Mouse (Mus musculus) liver, embryonic 14.5 days (tissue): ENCODE data around the gene Th. TPM values are rescaled to one million over a fixed set of nuclear protein-coding genes. Genes with fewer than 3 reads are reported as not detected.

Source experiments
- ATAC-seq: fragments of 200-750 bp; cut with Nextera tagmentation; 2 replicates; pipeline ENCODE4 v1.8.0; 2017; ENCODE audit warnings: moderate number of reproducible peaks, mild to moderate bottlenecking, moderate library complexity; ENCODE audit not compliant: insufficient read depth
- DNase-seq, 3 experiments: peaks; one replicate each; pipeline ENCODE4 v3.0.0-alpha.2; 2012 to 2013; ENCODE audit warnings: low read depth in 3 of 3, low spot score in 3 of 3
- H3K27ac ChIP-seq: fragments of 300-500 bp; sonication (generic); 2 replicates; pipeline ENCODE4 v1.5.1; 2014; ENCODE audit warnings: moderate library complexity, mild to moderate bottlenecking, control low read depth, inconsistent platforms
- H3K27me3 ChIP-seq: fragments of 300-500 bp; sonication (generic); 2 replicates; pipeline ENCODE4 v1.6.1; 2014; ENCODE audit warnings: mild to moderate bottlenecking, low read length, moderate library complexity; ENCODE audit not compliant: control insufficient read depth, insufficient read depth
- H3K36me3 ChIP-seq: fragments of 300-500 bp; sonication (generic); replicated peaks from 2 replicates; pipeline ENCODE4 v1.6.1; 2014; ENCODE audit warnings: low read depth; ENCODE audit not compliant: control insufficient read depth, insufficient read depth
- H3K4me1 ChIP-seq, 2 experiments: fragments of 200-500 bp in 1 of 2; fragments of 300-500 bp in 1 of 2; sonication (generic) in 1 of 2; replicated peaks; 2 replicates each; pipeline ENCODE4 v1.6.1; 2012 to 2014; ENCODE audit warnings: antibody characterized with exemption in 1 of 2, inconsistent platforms in 1 of 2, low read length in 1 of 2; ENCODE audit not compliant: control insufficient read depth in 2 of 2, insufficient read depth in 2 of 2
- H3K4me2 ChIP-seq: fragments of 300-500 bp; sonication (generic); 2 replicates; pipeline ENCODE4 v1.6.1; 2014; ENCODE audit warnings: low read depth, mild to moderate bottlenecking, control low read depth, moderate library complexity
- H3K4me3 ChIP-seq, 2 experiments: fragments of 200-500 bp in 1 of 2; fragments of 300-500 bp in 1 of 2; sonication (generic) in 1 of 2; 2 replicates each; pipeline ENCODE4 v1.5.1; 2012 to 2014; ENCODE audit warnings: low read depth in 2 of 2, low read length in 2 of 2, mild to moderate bottlenecking in 2 of 2, control low read depth in 1 of 2, inconsistent platforms in 1 of 2, moderate library complexity in 1 of 2; ENCODE audit not compliant: insufficient read depth in 1 of 2
- H3K9ac ChIP-seq: fragments of 300-500 bp; sonication (generic); replicated peaks from 2 replicates; pipeline ENCODE4 v1.6.1; 2014; ENCODE audit warnings: mild to moderate bottlenecking, control low read depth, moderate library complexity
- H3K9me3 ChIP-seq: fragments of 300-500 bp; sonication (generic); 2 replicates; pipeline ENCODE4 v1.6.1; 2016; ENCODE audit warnings: low read length, mixed read lengths; ENCODE audit not compliant: control insufficient read depth
- CTCF ChIP-seq: IDR thresholded peaks from 2 replicates; pipeline ENCODE4 v1.5.1; 2016; ENCODE audit warnings: antibody characterized with exemption, low read depth, control low read depth
- EP300 ChIP-seq: IDR thresholded peaks from 2 replicates; pipeline ENCODE4 v1.6.1; 2016; ENCODE audit warnings: antibody characterized with exemption, low read depth
- WGBS: fragments of 180-500 bp; shearing (Covaris S2); extraction: QIAGEN DNeasy Blood & Tissue Kit; methylation state at CpG from one replicate; pipeline ENCODE4 v1.1.7; 2014; ENCODE audit not compliant: insufficient replicate concordance; 5-methylcytosine and 5-hydroxymethylcytosine counted together
- polyA plus RNA-seq, 2 experiments: library from polyadenylated mRNA; depleted of rRNA in 1 of 2; stranded (reverse) in 1 of 2; unstranded in 1 of 2; fragments of >200 nt; fragmentation: Nextera tagmentation in 1 of 2; extraction: Ambion mirVana in 1 of 2; gene quantifications; 2 replicates each; pipeline versions ENCODE4 v1.2.1 to v1.2.3; 2012 to 2014

The Th gene
- polyA plus RNA-seq, 2 experiments = 0.01 to 0.08 TPM

DNA sequence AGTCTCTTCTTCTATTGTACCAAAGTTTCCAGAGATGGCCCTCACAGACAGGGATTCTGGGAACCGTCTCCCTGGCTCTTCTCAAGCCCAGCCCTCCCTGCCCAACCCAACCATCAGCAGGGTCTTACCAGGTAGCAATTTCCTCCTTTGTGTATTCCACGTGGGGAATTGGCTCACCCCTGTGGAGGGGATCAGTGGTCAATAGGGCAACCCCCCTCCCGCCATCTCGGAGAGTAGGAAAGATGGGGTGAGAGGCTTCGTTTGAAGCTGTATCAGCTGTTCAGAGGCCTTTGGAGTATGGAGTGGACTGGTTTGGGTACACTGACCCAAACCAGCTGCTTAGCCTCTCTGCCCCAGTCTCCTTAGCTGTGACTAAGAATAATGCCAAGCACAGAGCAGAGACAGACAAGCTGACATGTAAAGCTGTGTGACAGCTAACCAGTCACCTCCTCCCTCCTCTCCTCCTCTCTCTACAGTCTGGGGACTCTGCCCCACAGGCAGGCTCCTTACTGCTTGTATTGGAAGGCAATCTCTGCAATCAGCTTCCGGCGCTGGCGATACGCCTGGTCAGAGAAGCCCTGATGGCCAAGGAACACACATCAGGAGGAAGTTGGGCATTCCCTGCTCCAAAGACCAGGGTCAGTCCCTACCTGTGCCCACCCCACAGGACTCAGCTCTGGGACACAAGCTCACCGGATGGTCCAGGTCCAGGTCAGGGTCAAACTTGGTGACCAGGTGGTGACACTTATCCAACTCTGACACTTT is 34.8 kb downstream of the Th start:
- Histone ChIP-seq H3K27me3 (no peaks in the 10 kb centered on the region), H3K36me3 (no peaks in the 10 kb centered on the region), H3K27ac (no peak overlapping the region), H3K9ac (no peak overlapping the region), H3K4me3 (no peak overlapping the region), H3K4me1 (no peaks in the 10 kb centered on the region), H3K4me2 (no peak overlapping the region), H3K9me3 (no peaks in the 10 kb centered on the region)
- DNase-seq (no peak), ATAC-seq (no peak)
- TF ChIP-seq CTCF = no peak
- 52% methylated on average over 10 of the region's 10 CpGs for WGBS

DNA sequence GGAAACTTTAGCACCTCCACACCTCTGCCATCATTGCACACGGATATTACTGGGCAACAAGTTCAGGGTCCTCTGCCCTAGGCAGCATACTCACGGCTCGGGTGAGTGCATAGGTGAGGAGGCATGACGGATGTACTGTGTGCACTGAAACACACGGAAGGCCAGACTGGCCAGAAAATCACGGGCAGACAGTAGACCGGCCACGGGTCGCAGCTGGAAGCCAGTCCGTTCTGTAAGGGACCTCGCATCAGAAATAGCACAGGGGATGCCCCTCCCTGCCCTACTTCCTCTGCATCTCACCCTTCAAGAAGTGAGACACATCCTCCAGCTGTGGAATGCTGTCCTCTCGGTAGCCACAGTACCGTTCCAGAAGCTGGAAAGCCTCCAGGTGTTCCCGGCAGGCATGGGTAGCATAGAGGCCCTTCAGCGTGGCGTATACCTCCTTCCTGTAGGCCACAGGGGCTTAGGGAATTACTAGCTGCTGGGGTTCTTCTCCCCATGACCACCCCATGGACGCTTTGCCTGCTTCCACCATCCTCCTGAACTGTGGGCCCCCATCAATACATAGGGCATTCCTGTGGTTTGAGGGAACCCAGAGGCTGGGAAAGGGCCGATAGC is 35.6 kb downstream of the Th start:
- no peak for ATAC-seq
- H3K9me3 ChIP-seq = no peaks in the 10 kb centered on the region
- WGBS = 57% methylated on average over 18 of the region's 18 CpGs
- no peak overlapping the region for H3K9ac ChIP-seq
- H3K27me3 ChIP-seq = no peaks in the 10 kb centered on the region
- H3K4me3 ChIP-seq = no peak overlapping the region
- TF ChIP-seq CTCF = no peak
- no peak for TF ChIP-seq EP300
- no peak for DNase-seq
- no peaks in the 10 kb centered on the region for H3K36me3 ChIP-seq
- no peak overlapping the region for H3K27ac ChIP-seq
- no peaks in the 10 kb centered on the region for H3K4me1 ChIP-seq
- H3K4me2 ChIP-seq = no peak overlapping the region

DNA sequence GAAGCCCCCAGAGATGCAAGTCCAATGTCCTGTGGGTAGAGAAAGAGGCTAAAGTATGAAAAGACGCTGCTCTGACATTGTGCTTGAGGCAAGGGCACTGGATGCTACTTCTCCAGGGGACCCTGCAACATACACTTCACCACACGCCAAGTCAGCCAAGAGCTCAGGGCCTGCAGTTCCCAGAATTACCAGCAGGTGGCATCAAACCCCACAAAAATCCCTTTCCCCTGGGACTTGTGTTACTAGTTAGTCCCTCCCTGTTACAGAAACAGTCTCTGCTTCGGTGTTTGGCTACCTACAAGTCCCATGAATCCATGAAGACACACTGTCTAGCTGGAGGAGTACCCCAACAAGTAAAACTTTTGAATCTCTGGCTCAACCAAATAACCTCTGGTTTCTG is 36.3 kb downstream of the Th start:
- H3K4me3 ChIP-seq = no peak overlapping the region
- H3K27ac ChIP-seq = no peak overlapping the region
- ATAC-seq (no peak), DNase-seq (peak; percentile 49 to 52 (median 52))
- no peak overlapping the region for H3K4me2 ChIP-seq
- no peak overlapping the region for H3K9ac ChIP-seq
- WGBS = 9% methylated on average over 3 of the region's 3 CpGs
- H3K9me3 ChIP-seq = no peaks in the 10 kb centered on the region
- no peaks in the 10 kb centered on the region for H3K36me3 ChIP-seq
- no peaks in the 10 kb centered on the region for H3K4me1 ChIP-seq
- no peaks in the 10 kb centered on the region for H3K27me3 ChIP-seq
- TF ChIP-seq EP300 (no peak), CTCF (peak; percentile 95)

DNA sequence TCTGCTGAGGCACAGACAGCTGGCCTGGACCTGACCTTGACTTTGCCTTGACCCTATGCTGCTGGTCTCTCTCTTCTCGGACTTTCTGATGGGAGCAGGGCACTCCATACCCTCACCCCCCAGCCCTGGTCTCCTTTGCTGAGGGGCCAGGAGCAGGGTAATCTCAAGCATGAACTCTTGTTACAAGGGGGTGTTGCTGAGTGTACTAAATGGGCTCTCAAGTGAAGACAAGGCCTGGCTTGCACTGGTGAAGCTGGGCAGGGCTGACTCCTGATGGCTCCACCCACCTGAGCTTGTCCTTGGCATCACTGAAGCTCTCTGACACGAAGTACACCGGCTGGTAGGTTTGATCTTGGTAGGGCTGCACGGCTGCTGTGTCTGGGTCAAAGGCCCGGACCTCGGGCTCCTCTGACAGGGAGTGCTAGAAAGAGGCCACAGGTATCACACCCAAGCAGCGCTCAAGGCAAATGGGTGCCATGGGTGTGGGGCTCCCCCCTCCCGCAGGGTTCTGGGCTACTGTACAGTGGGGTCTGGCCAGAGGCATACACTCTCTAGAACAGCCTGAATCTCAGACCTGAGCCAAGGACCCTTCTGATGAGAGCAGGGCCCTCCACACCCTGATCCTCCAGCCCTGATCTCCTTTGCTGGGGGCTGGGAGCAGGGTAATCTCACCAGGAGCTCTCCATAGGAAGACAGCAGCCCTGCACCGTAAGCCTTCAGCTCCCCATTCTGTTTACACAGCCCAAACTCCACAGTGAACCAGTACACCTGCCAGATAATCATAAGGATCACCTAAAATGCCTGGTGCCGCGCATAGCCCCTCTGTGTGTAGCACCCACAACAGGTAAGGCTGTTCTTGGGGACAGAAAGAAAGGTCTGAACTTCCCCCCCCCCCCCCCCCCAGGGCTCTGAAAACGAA is 36.9 kb downstream of the Th start:
- Histone ChIP-seq H3K4me1 (no peaks in the 10 kb centered on the region), H3K4me3 (no peak overlapping the region), H3K36me3 (no peaks in the 10 kb centered on the region), H3K9ac (no peak overlapping the region), H3K27ac (no peak overlapping the region), H3K27me3 (no peaks in the 10 kb centered on the region), H3K9me3 (no peaks in the 10 kb centered on the region), H3K4me2 (no peak overlapping the region)
- 49% methylated on average over 12 of the region's 12 CpGs for WGBS
- DNase-seq = no peak
- ATAC-seq = no peak
- TF ChIP-seq CTCF (no peak), EP300 (no peak)

DNA sequence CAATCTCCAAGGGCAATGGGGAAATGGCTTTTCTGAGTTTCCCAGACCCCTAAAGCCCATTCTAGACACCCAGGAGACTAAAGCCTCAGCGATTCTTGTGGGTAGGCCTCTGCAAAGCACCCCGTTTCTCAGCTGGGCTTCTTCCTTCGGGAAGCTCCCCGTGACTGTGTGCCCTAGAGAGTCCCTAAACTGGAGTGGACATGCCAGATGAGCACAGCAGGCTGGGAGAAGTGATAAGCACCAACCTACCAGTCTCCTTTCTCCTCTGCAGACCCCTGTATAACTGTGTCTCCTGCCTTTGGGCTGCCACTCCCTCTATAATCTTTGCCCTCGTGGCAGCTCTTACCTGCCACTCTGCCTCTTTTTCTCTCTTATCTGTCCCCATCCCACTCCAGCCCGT is 37.6 kb downstream of the Th start:
- ATAC-seq (no peak), DNase-seq (no peak)
- Histone ChIP-seq H3K27ac (no peak overlapping the region), H3K36me3 (no peaks in the 10 kb centered on the region), H3K9ac (no peak overlapping the region), H3K4me2 (no peak overlapping the region), H3K9me3 (no peaks in the 10 kb centered on the region), H3K4me1 (no peaks in the 10 kb centered on the region), H3K27me3 (no peaks in the 10 kb centered on the region), H3K4me3 (no peak overlapping the region)
- 36% methylated on average over 6 of the region's 6 CpGs for WGBS
- no peak for TF ChIP-seq EP300
- TF ChIP-seq CTCF = no peak
